13 mouse cellular contexts compared by ENCODE assay signal in genomic region chr2:4339128-4339527, GRCm38 (mm10).
DNase-seq lines count a peak whose midpoint lies in the region; ATAC-seq lines count a peak whose summit lies in the region.
"Had no signal": no experiment of that assay in that cellular context is flagged by ENCODE, and none has a peak within 500 bp of the region (broad histone marks: within the 10 kb centered on the region; RNA-seq: fewer than 3 reads in every experiment).

No protein-coding gene starts in this region.

- H3K4me3 ChIP-seq in hindbrain, embryonic 10.5 days = no peak overlapping the region
- no peak overlapping the region for H3K4me3 ChIP-seq in hindbrain, embryonic 11.5 days (ENCODE audit: low read depth, low read length)
- H3K4me3 ChIP-seq in midbrain, embryonic 10.5 days = no peak overlapping the region
- no peak overlapping the region for H3K4me3 ChIP-seq in midbrain, embryonic 13.5 days (replicated peaks)
- H3K4me3 ChIP-seq: hindbrain, embryonic 15.5 days; stomach, embryonic 15.5 days had no signal

- H3K9me3 ChIP-seq in hindbrain, embryonic 10.5 days = no peaks in the 10 kb centered on the region; the same call in 1 of the 2 replicates
- H3K9me3 ChIP-seq in hindbrain, embryonic 11.5 days (ENCODE audit: control insufficient read depth, low read length) = no peaks in the 10 kb centered on the region
- H3K9me3 ChIP-seq in midbrain, embryonic 10.5 days (replicated peaks) = no peaks in the 10 kb centered on the region
- no peaks in the 10 kb centered on the region for H3K9me3 ChIP-seq in midbrain, embryonic 13.5 days
- H3K9me3 ChIP-seq: hindbrain, embryonic 15.5 days; stomach, embryonic 15.5 days had no signal

- peak; percentile 31 for DNase-seq in embryo, embryonic 10 days (ENCODE audit: low spot score)
- DNase-seq in embryo, embryonic 11 days = no peak
- DNase-seq in hindbrain, embryonic 10.5 days (ENCODE audit: low spot score) = no peak
- no peak for DNase-seq in hindbrain, embryonic 11.5 days (ENCODE audit: low spot score)
- no peak for DNase-seq in midbrain, embryonic 10.5 days (ENCODE audit: low spot score)
- DNase-seq in lung, postnatal 36 days = peak; percentile 42
- no peak for DNase-seq in layer of hippocampus, adult 8-10 months (ENCODE audit: low spot score in 2 of 2)
- DNase-seq: cerebellum, adult 11-12 months; liver, postnatal 0 days; thymus, postnatal 36 days had no signal

- no peaks in the 10 kb centered on the region for H3K36me3 ChIP-seq in hindbrain, embryonic 10.5 days
- H3K36me3 ChIP-seq in hindbrain, embryonic 11.5 days (ENCODE audit: control insufficient read depth, insufficient read depth, low read length) = no peaks in the 10 kb centered on the region
- H3K36me3 ChIP-seq in midbrain, embryonic 10.5 days = no peaks in the 10 kb centered on the region
- H3K36me3 ChIP-seq in midbrain, embryonic 13.5 days = no peaks in the 10 kb centered on the region
- H3K36me3 ChIP-seq: hindbrain, embryonic 15.5 days; stomach, embryonic 15.5 days had no signal

- no peaks in the 10 kb centered on the region for H3K27me3 ChIP-seq in hindbrain, embryonic 10.5 days (ENCODE audit: insufficient read depth, poor library complexity, severe bottlenecking)
- no peaks in the 10 kb centered on the region for H3K27me3 ChIP-seq in hindbrain, embryonic 11.5 days (ENCODE audit: control insufficient read depth, insufficient read depth, low read length)
- no peaks in the 10 kb centered on the region for H3K27me3 ChIP-seq in midbrain, embryonic 10.5 days (ENCODE audit: low read depth, poor library complexity, severe bottlenecking)
- H3K27me3 ChIP-seq in midbrain, embryonic 13.5 days = no peaks in the 10 kb centered on the region
- H3K27me3 ChIP-seq: hindbrain, embryonic 15.5 days; stomach, embryonic 15.5 days had no signal

- no peak for ATAC-seq in hindbrain, embryonic 11.5 days (ENCODE audit: low FRiP score)
- ATAC-seq in midbrain, embryonic 13.5 days = no peak
- ATAC-seq: liver, postnatal 0 days had no signal

- H3K27ac ChIP-seq in hindbrain, embryonic 10.5 days = peak overlapping the region; percentile 64
- no peak overlapping the region for H3K27ac ChIP-seq in hindbrain, embryonic 11.5 days (ENCODE audit: low read depth, low read length)
- peak overlapping the region; percentile 15; the same call in 1 of the 2 replicates for H3K27ac ChIP-seq in midbrain, embryonic 10.5 days (replicated peaks)
- no peak overlapping the region; the same call in 1 of the 2 replicates for H3K27ac ChIP-seq in midbrain, embryonic 13.5 days
- H3K27ac ChIP-seq: hindbrain, embryonic 15.5 days; stomach, embryonic 15.5 days had no signal

- no peak overlapping the region for H3K4me2 ChIP-seq in hindbrain, embryonic 11.5 days (replicated peaks; ENCODE audit: low read depth, low read length)
- no peak overlapping the region for H3K4me2 ChIP-seq in midbrain, embryonic 13.5 days (replicated peaks)
- H3K4me2 ChIP-seq: hindbrain, embryonic 15.5 days; stomach, embryonic 15.5 days had no signal

- no peak overlapping the region for H3K9ac ChIP-seq in hindbrain, embryonic 11.5 days (ENCODE audit: low read depth, low read length)
- no peak overlapping the region for H3K9ac ChIP-seq in midbrain, embryonic 13.5 days (replicated peaks)
- H3K9ac ChIP-seq: hindbrain, embryonic 15.5 days; liver, postnatal 0 days; stomach, embryonic 15.5 days had no signal

- WGBS in hindbrain, embryonic 10.5 days = 59% methylated on average over 4 of the region's 4 CpGs
- WGBS in hindbrain, embryonic 11.5 days = 71% methylated on average over 4 of the region's 4 CpGs
- 72% methylated on average over 4 of the region's 4 CpGs for WGBS in midbrain, embryonic 10.5 days
- 79% methylated on average over 4 of the region's 4 CpGs for WGBS in midbrain, embryonic 13.5 days

- peaks cover 34% of the 10 kb centered on the region for H3K4me1 ChIP-seq in hindbrain, embryonic 10.5 days (replicated peaks)
- H3K4me1 ChIP-seq in hindbrain, embryonic 11.5 days (replicated peaks; ENCODE audit: control insufficient read depth, insufficient read depth, low read length) = no peaks in the 10 kb centered on the region
- H3K4me1 ChIP-seq in midbrain, embryonic 10.5 days = peaks cover 33% of the 10 kb centered on the region
- H3K4me1 ChIP-seq in midbrain, embryonic 13.5 days (replicated peaks) = peaks cover 21% of the 10 kb centered on the region

Comparison
In these comparisons a context has a peak if more than half of its experiments do, and no peak if none do; other contexts are left out.
1. DNase-seq: peak in embryo, embryonic 10 days (single experiment) and lung, postnatal 36 days (single experiment); none in embryo, embryonic 11 days (single experiment), hindbrain, embryonic 10.5 days (single experiment), hindbrain, embryonic 11.5 days (single experiment), midbrain, embryonic 10.5 days (single experiment) and layer of hippocampus, adult 8-10 months (0 of 2).
2. H3K27ac ChIP-seq: peak in hindbrain, embryonic 10.5 days (single experiment) and midbrain, embryonic 10.5 days (single experiment); none in hindbrain, embryonic 11.5 days (single experiment) and midbrain, embryonic 13.5 days (single experiment).